Mouse (Mus musculus) yolk sac, embryonic 10.5 days (tissue): ENCODE data around the gene Ugt1a10.
"Not testable (repeated sequence)": the region's sequence is repeated elsewhere in the genome, so short reads cannot be mapped to it uniquely, and the experiment has no call there.

Experiments used
- DNase-seq: peaks from one replicate; pipeline ENCODE4 v3.0.0-alpha.2; 2017; ENCODE audit warnings: low spot score

Ugt1a10 gene

DNA sequence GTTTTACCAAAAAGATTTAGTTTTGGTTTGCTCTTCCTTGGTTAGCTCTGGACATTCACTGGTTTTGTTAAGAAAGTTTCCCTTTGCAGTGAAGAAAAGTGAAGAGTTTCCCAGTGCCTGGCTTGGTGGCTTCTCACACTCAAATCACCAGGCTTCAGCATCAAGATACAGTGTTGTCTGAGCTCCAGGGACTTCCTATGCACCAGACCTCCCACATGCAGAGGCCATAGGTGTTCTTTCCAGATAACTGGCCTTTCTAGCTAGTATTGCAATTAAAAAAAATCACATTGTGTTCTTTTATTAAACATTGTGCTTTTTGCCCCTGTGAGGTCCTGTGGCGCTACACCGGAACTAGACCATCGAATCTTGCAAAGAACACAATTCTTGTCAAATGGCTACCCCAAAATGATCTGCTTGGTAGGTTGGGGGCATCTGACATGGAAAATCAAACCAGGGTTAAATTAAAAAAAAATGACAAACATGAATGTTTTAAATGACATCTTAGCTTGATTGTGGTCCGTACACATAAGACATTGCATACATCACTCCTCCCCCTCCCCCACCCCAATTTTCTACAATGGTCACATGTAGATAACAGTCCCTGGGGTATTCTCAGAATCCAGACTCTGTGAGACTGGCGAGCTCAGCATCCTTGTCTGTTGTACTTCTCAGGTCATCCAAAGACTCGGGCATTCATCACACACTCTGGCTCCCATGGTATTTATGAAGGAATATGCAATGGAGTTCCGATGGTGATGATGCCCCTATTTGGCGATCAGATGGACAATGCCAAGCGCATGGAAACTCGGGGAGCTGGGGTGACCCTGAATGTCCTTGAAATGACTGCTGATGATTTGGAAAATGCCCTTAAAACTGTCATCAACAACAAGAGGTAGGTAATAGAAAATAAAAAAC, 160.5 kb downstream of the Ugt1a10 start:
- DNase-seq: peak; percentile 26

DNA sequence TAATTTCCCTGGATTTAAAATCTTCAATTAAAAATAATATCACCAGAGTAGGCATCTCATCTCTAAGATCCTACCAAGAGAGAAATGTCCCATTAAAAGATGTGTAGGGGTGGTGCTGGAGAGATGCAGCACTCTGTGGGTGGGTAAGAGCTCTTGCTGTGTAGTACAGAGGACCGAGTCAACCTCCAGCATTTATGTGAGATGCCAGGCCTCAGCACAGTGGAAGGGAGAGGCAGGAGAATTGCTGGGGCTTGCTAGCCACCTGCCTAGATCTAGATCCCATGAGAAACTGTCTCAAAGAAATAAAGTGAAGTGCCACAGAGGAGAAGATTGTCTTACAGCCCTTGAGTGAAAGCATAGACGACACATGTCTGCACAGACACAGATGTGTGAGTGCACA, 161.4 kb downstream of the Ugt1a10 start:
- DNase-seq: peak; percentile 17

DNA sequence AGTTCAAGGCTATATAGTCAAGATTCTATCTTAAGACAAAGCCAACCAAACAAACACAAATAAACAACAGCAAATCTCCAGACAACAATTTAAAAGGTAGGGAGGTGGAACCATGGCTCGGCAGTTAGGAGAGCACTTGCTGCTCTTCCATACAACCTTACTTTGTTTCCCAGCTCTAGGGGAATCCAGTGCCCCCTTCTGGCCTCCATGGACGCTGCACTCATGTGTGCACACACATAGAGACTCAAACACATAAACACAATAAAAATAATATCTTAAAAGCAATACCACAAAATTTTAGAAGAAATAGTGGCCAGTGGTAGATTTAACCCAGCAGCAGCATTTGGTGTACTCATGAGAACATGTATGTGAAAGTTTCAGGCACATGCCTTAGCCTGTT, 162.0 kb downstream of the Ugt1a10 start:
- peak; percentile 19 for DNase-seq

DNA sequence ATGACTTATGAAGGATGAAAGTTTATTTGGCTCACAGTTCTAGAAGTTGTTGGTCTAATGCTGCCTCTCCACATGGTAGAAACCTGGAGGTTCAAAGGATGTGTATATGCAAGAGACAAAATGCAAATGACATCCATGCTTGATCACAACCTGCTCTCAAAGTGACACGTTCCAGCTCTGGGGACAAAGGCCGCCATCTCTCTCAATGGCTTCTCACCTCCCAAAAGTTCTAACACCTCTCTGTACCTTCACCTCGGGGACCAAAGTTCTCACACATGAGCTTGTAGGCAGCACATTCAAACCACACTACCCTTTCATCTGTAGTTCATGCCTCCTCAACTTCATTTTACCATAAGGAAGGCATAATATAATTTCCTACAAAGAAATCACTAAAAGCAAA, 162.4 kb downstream of the Ugt1a10 start:
- DNase-seq: peak; percentile 21

DNA sequence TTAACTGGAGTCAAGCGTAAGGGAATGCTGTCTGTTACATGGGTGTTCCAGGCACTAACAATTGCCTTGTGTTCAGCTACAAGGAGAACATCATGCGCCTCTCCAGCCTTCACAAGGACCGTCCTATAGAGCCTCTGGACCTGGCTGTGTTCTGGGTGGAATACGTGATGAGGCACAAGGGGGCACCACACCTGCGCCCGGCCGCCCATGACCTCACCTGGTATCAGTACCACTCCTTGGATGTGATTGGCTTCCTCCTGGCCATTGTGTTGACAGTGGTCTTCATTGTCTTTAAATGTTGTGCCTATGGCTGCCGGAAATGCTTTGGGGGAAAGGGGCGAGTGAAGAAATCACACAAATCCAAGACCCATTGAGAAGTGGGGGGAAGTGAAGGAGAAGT, 162.9 kb downstream of the Ugt1a10 start:
- DNase-seq: peak; percentile 20

DNA sequence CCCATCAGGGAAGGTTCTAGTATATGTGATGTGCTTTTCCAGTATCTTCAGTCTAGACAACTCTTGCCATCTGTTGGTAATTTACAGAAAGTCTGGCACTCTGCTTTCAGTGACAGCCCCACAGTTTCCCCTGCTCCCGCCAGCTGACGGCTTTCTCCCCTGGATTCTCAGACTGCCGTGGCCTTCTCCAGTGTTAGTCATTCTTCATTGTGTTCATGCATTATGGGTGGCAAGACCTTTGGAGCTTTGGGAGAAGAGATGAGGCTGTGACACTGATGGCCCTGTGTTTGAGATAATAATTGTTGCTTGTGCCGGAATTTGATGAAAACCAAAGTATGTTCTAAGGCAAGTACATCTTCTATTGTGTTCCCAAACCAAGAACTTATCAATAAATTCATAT, 163.4 kb downstream of the Ugt1a10 start:
- peak; percentile 22 for DNase-seq

DNA sequence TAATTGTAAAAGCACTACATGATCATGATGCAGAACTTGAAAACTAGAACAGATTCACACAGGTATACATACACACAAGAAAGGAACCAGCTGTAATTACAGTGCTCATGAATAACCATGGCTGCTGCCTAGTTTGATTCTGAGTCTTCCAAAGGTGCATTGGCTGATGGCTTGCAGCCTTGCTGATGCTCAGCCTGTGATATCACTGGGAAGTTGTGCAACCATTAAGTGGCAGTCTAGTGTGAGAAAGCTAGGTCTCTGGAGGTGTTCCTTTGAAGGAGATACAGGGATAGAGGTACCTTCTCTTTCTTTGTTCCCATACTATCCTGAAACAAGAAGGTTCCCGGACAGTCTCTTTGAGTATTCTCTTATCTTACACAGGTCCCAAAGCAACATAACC, 163.9 kb downstream of the Ugt1a10 start:
- DNase-seq: peak; percentile 10

DNA sequence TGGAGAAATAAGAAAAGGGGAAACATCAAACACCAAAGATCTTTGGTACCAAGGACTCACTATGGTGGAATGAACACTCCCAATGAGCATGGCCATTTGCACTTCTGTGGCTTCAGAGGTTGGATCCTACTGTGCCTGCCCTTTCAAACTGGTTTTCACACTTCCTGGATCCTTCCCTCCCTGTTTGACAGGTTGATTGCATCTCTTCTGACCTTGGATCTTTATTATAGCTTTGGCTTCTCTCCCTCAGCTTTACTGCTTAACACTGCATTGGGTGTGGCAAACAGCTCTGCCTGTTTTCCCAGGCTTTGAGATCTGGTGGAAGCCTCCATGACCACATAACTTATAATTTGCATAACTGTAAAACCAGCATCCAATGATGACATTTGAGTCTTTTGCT, 165.1 kb downstream of the Ugt1a10 start:
- DNase-seq: peak; percentile 24

DNA sequence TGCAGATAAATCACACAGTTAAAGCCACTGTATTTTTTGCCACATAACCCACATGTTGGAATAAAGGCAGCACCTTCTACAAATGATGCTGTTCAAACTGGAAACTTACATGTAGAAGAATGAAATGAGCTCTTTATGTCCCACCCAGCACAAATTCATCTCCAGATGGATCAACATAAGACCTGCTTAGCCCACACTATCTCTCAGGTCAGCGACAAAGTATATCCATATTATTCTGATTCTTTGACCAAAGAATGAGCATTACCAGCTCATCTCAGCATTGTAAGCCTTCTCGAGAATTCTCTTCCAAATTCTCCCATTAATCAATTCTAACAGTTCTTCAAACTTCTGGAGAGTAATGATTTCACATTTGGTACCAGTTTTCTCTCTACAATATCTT, 167.0 kb downstream of the Ugt1a10 start:
- peak; percentile 15 for DNase-seq

DNA sequence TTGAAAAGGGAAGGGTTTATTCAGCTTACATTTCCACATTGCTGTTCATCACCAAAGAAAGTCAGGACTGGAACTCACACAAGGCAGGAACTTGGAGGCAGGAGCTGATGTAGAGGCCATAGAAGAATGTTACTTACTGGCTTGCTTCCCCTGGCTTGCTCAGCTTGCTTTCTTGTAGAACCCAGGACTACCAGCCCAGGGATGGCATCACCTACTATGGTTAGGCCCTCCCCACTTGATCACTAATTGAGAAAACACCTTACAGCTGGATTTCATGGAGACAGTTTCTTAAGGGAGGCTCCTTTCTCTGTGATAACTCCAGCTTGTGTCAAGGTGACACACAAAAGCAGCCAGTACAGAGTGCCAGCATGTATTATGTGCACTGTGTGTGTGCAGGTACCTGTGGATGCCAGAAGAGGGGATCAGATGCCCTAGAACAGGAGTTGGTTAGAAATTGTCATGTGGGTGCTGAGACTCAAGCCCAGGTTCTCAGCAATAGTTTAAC, 167.9 kb downstream of the Ugt1a10 start:
- DNase-seq: not testable (repeated sequence)

DNA sequence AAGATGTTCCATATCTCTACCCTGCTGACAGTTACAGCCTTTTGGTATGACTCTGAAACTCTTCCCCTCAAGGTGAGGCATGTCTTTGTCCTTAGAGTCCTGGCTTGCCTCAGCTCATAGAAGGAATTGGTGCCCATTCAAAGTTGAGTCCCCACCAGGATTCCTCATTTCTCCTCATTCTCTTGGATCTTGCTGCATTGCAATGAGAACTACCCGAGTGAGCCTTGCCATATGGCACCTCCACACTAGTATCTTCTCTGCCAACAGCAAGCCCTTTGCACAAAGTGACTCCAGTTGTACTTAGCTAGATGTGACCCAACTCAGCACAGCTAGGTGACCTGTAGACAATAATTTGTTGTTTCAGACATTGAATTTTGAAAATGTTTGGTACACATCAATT, 168.4 kb downstream of the Ugt1a10 start:
- no peak for DNase-seq

DNA sequence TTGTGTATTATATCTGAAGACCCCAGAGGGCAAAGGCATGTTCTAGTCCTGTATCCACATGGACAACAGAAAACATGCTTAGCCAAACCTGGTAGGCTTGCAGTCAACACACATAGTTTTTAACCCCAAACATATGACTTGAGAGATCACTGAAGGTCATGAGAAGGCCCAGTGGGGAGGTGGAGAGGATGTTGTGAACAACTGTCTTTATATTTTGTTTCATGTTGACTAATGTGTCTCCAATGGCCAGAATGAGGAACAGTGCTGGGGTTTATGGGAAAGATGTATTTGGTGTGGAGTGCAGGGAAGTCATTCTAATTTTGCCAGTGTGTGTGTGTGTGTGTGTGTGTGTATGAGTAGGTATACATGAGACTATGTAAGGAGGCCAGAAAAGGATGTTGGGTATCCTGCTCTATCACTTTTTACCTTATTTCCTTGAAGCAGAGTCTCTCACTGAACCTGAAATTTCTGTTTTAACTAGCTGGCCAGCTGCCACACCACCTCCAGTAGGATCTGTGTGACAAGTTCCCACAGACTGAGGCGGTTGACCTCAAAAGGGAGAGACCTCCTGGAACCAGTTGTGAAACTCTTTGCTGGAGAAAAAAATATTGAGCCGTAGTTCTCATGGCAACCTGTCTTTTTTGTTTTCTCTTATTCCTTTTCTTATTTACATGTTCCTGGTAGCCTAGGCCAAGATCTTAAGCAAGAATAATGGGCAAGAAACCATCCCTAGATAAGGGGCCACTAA, 169.0 kb downstream of the Ugt1a10 start:
- DNase-seq: peak; percentile 31

DNA sequence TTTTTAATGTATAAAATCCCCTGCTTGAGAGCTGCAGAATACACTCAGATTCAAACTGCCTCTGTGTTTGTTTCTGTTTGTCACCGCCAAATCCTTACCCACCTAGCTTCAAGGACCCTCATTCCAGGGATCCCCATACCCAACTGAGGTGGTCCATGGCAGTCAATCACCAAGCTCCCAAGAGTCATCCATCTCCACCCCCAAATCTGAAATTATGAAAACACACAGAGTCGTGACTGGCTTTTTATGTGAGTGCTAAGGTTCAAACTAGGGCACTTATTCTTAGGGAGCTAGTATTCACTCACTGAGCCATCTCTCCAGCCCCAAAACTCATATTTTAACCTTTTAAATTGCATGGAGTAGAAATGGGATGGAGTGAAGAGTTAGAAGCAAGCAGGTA, 170.1 kb downstream of the Ugt1a10 start:
- not testable (repeated sequence) for DNase-seq

DNA sequence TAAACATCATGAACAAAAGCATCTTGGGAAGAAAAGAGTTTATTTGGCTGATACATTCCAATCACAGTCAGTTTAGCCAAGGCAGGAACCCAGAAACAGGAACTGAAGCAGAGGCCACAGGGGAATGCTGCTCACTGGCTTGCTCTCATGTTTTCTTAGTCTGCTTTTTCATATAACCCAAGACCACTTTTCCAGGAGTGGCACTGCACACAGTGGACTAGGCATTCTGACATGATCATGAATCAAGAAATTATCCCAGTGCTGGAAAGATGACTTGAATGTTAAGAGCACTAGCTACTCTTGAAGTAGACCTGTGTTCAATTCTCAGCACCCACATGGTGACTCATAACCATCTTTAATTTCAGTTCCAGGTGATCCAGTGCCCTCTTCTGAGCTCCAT, 170.6 kb downstream of the Ugt1a10 start:
- DNase-seq: no peak

DNA sequence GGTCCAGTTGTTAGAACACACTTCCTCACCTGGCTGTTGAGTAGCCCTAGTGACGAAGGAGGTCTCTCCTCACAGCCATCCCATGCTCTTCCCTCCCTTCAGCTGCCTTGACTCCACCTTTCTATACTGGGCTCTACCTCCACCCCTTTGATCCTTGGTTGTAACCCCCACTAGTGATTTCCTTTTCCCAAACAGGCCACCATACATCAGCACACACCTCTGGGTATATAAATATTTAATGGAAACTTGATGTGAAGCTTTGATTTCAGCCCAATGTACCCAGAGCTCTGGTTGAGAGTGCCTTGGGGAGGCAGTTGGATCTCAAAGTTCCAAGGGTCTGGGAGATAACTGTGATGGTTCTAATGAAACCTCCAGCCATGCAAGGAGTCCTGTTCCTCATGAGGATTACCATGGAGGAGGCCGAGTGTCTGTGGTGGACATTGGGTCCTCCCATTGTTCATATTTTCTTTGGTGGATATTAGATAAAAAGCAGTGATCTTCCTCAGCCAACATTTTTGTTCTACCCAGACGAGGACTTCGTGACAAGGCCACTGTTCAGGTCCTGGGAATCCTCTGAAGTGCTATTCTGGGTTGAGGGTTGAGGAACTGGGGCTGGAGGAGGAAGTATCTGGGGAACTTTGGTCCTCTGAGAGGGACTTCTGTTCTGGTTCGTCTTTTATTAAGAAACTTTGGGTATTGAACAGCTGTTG, 171.6 kb downstream of the Ugt1a10 start, which contains the start of gene Mroh2a:
Gene Mroh2a, plus strand, starts transcription at position 317 of the 710 bp plus-strand sequence.
- DNase-seq: no peak

DNA sequence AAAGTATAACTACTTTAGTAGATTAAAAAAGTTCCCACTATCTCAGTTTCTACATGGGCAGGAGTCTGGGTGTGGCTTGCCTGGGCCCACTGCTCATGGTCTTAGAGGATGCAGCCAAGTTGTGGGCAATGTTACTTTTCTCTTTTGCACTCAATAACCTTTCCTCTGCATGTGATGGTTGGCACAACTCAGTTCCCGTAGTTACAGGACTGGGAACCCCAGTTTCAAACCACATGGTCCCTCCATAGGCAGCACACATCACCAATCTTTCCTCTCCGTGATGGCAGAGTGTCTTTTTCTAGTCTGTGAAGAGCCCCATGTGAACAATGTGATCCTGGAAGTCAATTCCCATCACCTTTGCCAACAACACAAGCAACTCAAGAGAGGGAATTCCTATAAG, 172.3 kb downstream of the Ugt1a10 start:
- DNase-seq: no peak

DNA sequence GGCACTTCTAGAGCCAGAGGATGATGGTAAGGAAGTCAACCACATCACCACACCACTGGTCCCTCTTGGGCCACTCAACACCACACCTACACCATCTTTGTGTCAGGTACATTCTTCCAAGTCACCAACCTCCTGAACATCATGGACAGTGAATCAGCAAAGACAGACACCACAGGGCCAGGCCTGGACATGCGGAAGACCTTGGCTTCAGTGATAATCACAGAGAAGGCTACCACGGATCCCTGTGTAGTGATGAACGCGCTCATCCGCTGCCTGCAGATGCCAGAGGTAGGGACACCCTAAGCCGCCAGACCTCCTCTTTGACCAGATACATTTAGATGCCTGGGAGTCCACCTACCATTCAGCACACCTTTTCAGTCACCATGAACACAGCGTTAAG, 172.9 kb downstream of the Ugt1a10 start:
- no peak for DNase-seq

DNA sequence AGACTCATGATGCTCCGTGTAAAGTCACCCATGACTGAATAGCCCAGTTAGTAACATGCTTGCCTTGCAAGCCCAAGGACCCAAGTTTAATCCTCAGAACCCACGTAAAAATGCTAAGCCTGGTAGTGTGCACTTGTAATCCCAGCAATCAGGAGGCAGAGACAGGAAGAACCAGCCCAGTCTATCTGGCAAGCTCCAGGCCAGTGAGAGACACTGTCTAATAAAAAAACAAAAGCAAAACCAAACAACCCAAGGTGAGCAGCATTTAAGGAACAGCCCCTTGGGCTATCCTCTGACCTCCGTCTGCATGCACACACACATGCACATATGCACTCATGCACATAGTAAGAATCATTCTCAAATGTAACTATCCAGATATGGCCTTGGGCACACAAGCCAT, 174.4 kb downstream of the Ugt1a10 start:
- DNase-seq: no peak

DNA sequence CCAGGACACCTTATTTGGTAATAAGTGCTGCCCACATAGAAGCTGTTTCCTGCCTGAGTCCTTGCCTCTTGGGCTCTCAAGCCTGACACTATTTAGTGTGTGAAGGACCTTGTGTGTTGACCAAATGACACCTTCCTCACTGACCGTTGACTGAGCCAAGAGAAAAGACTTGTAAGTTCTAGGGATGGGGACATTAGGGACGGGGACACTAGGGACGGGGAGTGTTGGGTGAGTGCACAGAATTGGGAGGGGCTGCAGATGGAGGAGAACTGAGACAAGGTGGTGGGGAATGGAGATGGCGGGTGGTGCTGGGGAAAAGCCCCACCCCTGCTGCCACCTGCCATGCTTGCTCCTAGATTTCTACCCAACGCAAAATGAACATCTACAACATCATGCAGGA, 174.8 kb downstream of the Ugt1a10 start:
- no peak for DNase-seq

DNA sequence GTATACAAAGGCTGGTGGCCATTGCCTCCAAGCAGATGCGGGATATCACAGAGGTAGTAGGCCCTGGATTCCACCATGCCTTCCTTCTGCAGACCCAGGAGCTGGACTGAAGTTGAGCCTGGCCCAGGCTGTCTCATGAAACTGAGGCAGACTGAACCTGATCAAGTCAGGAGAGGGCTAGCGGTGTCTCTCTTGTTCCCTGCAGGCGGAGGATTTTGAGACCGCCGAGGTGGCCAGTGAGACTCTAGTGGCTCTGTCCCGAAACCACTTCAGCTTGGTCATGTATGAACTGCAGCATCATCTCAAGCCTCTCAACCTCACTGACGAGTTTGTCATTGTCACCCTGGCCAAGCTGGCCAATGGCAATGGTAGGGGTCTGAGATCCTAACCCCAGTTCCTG, 175.2 kb downstream of the Ugt1a10 start:
- DNase-seq: no peak

DNA sequence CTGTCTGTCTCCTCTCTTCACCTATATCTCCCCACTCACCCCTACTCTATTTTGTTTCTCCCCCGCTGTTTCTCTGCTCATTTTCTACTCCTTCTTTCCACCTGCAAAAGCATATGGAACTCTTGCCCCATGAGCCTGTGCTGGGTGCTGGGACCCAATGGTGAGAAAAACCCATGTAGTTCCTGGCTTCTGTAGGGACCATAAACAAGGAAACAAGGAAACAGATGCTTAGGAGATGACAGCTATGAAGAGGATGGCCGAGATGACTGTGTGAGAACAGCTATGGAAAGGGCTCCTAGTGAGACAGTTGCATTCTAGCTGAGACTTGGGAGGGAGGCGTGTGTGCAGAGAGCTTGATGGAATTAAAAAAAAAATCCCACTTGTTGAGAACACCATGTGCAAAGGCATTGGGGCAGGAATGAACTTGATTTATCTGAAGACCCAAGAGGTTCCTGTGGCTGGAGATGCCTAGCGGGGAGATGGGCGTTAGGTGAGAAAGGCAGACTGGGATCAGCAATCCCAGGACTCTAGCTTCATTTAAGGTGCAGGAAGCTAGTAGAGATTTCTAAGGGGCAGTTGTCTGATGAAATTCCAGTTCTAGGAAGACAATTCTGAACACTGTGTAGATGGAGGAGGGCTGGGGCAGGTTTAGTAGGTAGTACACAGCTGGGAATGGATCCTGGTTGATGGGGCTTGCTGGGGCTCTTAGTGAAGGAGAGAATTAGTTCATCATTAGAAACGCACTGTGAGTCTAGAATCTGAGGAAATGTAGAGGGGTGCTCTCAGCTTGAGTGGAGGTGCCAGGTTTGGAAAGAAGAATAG, 176.0 kb downstream of the Ugt1a10 start:
- DNase-seq: no peak
